Mouse (Mus musculus): Measurements from ENCODE around the gene Slc25a24. TPM values are rescaled to one million over a fixed set of nuclear protein-coding genes. Genes with fewer than 3 reads are reported as not detected.

Slc25a24 gene
- polyA plus RNA-seq, 1 experiment from 2014 or later = 21.0 TPM

DNA sequence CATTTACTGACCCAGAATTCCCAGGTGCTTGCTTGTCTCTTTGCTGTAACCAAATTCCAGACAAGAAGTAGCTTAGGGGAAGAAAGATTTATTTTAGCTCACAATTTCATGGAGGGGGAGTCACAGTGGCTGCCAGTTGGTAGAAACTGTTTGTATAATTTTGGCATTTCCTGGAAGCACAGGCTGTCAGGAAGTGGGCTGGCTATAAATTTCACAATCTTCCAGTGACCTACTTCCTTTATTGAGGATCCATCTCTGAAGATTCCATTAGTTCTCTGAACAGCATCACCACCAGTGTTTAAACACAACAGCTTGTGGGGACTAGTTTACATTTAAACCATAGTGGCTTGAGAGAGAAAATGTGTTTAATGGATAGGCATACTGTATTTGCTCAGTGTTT is 93.4 kb downstream of the Slc25a24 start:
- Histone ChIP-seq H3K27me3 (ENCODE audit: insufficient read depth, low read length) (no peaks in the 10 kb centered on the region), H3K4me3 (ENCODE audit: low read length) (no peak overlapping the region), H3K4me2 (replicated peaks; ENCODE audit: low read depth, low read length) (no peak overlapping the region), H3K9ac (replicated peaks; ENCODE audit: low read length) (no peak overlapping the region), H3K27ac (ENCODE audit: low read length) (no peak overlapping the region), H3K4me1 (ENCODE audit: insufficient read depth, low read length) (no peaks in the 10 kb centered on the region), H3K9me3 (ENCODE audit: low read length) (no peaks in the 10 kb centered on the region), H3K36me3 (ENCODE audit: insufficient read depth, low read length) (no peaks in the 10 kb centered on the region)
- no peak for ATAC-seq (ENCODE audit: low FRiP score, low TSS enrichment)

Other genes with a start within 250 kb of the Slc25a24 start
- gene Fndc7, start 233.1 kb upstream of the Slc25a24 start, polyA plus RNA-seq (2015; fragmentation: Nextera tagmentation; extraction: Ambion mirVana) = 0.06 TPM in 1 of 2 replicates, not detected in the other
- gene Prpf38b, start 211.4 kb upstream of the Slc25a24 start, polyA plus RNA-seq (2015; fragmentation: Nextera tagmentation; extraction: Ambion mirVana) = 68.1 and 69.0 TPM in 2 replicates
- 0.37 and 0.45 TPM in 2 replicates for gene Henmt1, start 183.3 kb upstream of the Slc25a24 start, polyA plus RNA-seq (2015; fragmentation: Nextera tagmentation; extraction: Ambion mirVana)
- gene Gm9857, start 182.7 kb upstream of the Slc25a24 start, polyA plus RNA-seq (2015; fragmentation: Nextera tagmentation; extraction: Ambion mirVana) = not detected in 2 replicates
- 3.3 and 4.1 TPM in 2 replicates for gene Fam102b, start 95.5 kb upstream of the Slc25a24 start, polyA plus RNA-seq (2015; fragmentation: Nextera tagmentation; extraction: Ambion mirVana)
- not detected in 2 replicates for gene Slc25a54, start 42.7 kb upstream of the Slc25a24 start, polyA plus RNA-seq (2015; fragmentation: Nextera tagmentation; extraction: Ambion mirVana)
- 23.7 and 27.7 TPM in 2 replicates for gene Vav3, start 217.5 kb downstream of the Slc25a24 start, polyA plus RNA-seq (2015; fragmentation: Nextera tagmentation; extraction: Ambion mirVana)

Measured in kidney, embryonic 16.5 days (tissue).